Mouse (Mus musculus) retina, adult 2 months (tissue): ENCODE data around the gene Nprl2.
"Not testable (repeated sequence)": the region's sequence is repeated elsewhere in the genome, so short reads cannot be mapped to it uniquely, and the experiment has no call there.

Experiments
- DNase-seq: peaks from one replicate; pipeline ENCODE4 v3.0.0-alpha.2; 2012; ENCODE audit warnings: low read depth, low spot score

Gene Nprl2

DNA sequence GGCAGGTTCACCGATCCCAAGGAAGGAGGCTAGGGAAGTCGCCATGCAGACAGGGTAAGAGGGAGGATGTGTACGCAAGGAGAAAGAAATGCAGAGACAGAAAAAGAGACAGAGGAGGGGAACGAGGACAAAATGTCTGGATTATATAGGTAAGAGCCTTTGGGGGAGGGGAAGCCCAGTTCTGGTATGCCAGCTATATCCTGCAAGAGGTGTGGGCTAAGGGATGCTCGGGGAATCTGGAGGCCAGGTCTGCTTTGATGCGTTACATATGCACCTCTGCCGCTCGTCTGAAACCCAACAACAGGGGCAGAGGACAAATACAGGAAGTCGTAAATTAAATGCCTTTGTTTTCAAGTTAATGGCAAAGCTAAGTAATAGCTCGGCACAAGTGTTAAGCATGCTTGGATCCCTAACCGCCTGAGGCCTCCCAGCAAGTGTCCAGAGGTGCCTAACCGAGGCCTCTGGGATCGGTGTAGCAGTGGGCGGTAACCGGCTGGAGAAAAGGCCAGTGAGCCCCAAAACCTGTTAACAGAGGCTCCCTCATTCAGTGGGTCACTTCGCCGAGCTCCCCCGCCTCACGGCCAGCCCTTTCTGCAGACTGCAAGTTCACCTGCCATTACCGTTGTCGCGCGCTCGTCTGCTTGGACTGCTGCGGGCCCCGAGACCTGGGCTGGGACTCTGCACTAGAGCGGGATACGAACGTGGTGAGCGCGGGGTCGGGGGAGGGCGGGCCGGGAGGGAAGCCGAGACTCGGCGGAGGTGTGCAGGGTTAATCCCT is 11.7 kb downstream of the Nprl2 start:
- no peak for DNase-seq

DNA sequence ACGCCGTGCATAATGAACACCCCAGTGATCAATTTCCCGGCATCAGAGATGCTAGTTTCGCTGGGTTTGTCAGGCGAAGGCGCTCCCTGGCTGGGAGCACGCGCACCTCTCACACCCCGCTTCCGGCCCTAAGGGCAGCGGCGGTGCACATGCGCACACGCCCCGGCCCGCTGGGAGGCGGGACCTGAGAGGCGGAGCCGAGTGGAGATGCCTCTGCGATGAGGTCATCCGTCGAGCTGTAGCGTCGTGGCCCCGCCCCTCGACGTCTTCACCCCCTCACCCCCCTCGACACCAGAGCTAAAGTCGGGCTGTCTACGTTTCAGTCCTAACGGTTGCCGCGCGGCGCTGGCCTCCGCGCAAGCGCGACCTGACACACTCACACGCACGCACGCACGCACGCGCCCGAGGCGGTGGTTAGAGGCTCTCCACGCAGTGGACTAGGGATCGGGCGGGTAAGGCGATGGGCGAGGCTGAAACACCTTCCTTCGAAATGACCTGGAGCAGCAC is 12.3 kb downstream of the Nprl2 start:
- peak; percentile 96 for DNase-seq

DNA sequence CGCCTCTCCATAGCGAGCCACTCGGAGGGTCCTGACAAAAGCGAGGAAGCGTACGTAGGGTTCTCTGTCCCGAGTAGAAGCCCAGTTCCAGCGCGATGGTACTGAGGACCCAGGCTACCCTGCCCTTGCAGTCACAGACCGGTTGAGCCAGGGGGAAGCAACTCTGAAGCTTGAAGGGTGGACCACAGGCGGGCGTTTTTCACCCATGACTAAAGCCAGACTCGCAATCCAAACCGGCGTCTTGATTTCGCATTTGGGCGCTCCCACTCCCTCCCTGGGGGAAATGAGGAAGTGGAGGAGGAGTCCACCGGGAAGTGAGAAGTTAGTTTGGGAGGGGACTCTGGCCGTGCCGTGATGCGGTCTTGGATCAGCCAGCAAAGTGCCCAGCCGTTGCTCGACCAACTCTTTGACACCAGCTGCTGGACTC is 13.0 kb downstream of the Nprl2 start:
- no peak for DNase-seq

DNA sequence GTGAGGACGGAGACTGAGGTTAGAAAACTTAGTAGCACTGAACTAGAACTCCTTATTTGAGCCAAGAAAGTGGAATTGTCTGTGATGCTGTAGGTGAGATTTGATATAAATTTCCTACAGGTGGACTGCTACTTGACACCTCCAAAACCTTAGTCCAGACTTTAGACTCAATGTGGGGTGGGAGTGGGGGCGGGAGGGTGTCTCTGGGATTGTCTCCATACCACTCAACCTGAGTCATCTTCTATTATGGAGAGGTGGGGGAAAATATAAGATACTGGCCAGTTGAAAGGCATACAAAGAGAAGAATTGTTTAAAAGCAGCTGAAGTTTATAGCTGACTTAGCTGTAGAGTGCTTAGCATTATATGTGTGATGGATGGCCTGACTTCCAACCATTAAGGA is 13.7 kb downstream of the Nprl2 start:
- no peak for DNase-seq

DNA sequence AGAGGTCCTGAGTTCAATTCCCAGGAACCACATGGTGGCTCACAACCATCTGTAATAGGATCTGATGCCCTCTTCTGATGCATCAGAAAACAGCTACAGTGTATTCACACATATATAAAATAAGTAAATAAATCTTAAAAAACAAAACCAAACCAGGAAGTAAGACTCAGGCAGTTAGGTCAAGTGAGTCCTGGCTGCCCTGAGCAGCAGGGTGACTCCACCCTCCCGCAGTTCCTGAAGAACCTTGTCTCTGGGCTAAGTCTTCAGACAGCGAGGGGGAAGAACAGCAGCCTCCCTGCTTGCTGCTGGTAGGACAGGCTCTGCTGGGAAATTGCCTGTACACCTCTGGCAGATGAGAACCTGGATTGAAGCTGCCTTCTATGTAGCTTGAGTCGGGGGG is 14.3 kb downstream of the Nprl2 start:
- no peak for DNase-seq

DNA sequence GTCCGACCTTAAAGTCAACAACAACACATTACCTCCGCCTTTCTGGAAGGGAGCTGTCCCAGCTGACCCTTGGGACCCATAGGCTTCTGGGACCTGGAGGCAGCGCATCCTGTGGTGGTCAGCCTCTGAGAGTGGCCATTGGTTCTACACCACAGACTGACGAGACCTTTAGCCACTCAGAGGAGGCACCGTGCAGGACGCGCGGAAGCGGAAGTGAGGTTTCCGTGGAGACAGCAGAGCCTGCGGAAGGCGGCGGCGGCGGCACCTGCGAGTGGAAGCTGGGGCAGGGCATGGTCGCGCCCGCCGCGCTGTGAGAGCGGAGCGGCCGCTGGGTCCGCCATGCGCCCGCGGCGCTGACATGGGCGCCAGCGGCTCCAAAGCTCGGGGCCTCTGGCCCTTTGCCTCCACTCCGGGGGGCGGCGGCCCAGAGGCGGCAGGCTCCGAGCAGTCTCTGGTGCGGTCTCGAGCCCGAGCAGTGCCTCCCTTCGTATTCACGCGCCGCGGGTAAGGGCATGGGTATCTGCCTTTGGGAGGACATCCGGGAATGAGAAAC is 21.1 kb downstream of the Nprl2 start, which contains the start of gene Tusc2:
Gene Tusc2, plus strand, starts transcription at position 227 of the 553 bp plus-strand sequence.
- peak; percentile 89 for DNase-seq

DNA sequence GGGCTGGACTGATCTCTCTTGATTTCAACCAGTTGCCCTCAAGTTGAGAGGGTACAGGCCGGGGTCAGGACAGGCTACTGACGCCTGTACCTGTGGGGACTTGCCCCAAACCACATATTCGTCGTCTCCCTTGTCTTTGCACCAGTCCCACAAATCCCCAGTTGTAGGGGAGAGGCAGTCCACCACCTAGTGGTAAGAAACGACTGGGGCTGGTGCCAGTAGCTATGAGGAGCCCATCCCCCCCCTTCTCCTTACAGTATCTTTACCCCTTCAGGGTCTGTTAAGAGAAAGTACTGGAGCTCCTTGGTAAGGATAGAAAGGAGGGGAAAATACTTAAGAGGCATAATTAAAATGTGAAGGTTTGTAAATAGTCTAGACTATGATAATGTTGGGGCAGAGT is 23.5 kb downstream of the Nprl2 start:
- not testable (repeated sequence) for DNase-seq

DNA sequence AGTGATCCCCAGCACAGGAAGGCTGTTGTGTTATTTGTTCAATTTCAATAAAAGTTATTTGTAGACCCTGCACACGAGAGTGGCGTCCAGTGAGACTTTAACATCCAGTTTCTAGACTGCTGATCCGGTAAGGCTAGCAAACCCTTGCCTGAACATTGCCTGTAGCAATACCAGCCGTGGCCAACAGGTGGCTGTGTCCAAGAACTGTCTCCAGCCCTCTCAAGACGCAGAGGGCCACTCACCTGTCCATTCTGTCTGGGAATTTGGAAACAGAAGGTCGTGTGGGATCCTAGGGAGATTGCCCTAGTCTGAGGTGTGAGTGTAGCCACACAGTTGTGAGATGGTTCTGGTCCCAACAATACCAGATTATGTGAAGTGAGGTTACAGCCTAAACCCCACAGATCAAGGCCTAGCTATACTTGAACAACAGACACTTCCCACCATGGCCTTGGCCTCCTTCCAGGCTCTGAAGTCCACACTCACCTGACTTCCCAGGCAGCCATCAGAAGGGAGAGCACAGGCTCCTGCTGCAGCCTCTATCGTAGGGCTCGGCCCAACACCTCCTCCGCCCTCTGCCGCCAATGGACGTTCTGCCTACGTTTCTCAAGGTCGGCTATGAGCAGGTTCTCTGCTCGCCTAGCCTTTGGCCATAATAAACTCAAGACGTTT is 24.1 kb downstream of the Nprl2 start:
- no peak for DNase-seq

DNA sequence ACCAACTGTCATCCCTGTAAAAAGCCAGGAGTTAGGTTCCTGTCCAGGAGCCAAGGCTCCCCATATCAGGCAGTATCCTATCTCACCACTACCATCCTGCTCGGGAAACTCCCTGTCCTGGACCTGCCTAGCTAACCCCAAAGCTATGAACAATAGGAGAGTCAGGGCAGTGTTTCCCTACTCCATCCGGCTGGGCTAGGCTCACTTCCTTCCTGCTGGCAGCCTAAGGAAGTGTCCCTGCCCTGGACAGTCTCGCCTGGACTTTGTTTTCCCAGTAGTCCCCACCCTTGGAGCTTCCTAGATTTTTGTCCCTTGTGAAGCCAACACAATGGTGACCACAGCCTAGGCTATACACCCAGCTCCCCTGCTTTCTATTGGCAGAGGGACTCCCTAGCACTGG is 24.8 kb downstream of the Nprl2 start:
- no peak for DNase-seq

DNA sequence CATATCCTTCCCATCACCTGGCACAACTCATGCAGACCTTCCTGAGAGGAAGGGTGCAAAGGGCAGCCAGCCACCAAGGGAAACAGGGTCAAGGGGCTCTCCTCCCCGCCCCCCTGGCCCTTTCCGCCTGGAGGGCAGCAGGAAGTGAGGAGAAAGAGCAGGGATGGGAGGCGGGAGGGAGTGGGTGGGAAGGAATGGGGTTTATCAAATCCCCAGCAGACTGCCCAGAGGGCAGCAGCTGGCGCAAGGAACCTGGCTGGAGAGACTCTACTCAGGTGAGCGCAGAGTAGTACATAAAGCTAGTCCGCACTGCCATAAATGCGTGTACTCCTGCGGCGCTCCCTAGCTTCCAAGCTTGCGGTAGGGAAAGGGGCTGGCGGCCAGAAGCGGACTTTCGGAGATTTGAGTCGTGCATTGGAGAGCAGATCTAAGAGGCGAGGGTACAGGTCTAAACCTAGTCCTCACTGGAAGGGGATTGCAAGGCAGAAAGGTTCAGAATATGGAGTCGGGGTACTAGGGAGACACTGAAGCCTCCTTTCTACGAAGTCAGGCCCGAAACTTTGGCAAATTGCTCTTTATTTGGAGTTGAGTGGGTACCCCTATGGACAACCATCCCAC is 25.8 kb downstream of the Nprl2 start, which contains the start of gene Hyal2:
Gene Hyal2, plus strand, starts transcription at position 244 of the 618 bp plus-strand sequence.
- no peak for DNase-seq

DNA sequence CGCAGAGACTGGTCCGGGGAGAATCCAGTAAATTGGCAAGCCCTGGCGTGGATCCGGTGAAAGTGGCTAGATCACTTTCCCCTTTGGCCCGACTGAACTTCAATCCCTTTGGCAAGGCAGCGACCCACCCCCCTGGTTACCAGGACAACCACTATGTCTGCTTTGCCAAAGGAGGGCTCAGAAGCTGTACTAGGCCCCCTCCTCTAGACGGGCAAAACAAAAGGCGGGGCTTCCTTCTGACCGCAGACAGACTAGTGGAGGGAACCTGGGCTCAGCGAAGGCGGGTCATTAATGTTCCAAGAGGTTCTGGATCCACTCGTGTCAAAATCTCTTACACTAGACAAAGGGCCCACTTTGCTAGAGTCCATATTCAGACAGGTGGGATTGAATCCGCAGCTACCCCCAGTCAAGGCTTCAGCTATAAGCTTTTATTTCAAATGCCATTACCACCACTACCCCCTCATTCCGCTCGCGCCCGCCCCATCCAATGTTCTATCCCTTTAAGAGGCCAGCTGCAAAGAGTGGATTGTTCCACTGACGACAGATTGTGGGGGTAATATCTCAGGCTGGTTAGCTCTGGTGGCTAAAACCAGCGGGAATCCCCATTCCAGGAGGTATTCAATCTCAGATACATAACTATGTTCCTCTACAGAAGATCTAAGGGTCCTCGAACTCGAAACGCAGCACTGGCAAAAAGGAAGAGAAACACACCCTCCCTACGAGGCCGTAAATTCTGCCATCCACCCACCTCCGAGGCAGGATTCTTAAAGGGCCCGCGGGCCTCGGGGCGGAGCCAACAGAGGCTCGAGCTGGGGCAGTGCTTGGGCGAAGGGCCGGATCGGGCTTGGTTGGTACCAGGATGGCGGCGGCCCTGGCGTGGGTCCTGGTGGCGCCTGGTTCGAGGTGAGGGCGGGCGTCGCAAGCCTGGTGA is 26.6 kb downstream of the Nprl2 start:
- peak; percentile 63 for DNase-seq

DNA sequence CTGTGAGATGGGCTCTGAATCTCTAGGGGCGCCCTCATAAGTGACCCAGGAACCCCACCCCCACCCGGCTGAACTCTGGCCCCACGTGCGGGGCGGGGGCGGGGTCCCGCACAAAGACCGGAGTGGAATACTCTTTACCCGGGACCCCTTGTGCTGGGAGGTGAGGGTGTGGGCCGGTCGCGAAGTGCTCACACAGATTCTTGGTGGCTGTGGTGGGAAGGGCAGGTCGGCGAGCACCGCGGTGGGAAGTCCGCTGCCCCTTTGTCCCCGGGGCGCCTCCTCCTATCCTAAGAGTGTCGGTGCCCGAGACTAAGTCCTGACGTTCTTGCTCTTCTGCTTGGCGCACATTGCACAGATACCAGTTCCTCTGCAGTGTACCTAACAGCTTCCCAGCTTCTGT is 27.2 kb downstream of the Nprl2 start:
- no peak for DNase-seq

DNA sequence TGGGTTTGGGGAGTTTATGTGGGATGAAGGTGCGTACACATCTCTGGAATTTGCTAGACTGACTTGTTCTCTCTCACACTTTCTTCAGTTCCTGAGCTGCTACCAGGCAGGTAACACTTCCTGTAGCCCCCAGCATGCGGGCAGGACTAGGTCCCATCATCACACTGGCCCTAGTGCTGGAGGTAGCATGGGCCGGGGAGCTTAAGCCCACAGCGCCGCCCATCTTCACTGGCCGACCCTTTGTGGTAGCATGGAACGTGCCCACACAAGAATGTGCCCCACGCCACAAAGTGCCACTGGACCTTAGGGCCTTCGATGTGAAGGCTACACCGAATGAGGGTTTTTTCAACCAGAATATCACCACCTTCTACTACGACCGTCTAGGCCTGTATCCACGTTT is 28.0 kb downstream of the Nprl2 start:
- DNase-seq, result no peak

DNA sequence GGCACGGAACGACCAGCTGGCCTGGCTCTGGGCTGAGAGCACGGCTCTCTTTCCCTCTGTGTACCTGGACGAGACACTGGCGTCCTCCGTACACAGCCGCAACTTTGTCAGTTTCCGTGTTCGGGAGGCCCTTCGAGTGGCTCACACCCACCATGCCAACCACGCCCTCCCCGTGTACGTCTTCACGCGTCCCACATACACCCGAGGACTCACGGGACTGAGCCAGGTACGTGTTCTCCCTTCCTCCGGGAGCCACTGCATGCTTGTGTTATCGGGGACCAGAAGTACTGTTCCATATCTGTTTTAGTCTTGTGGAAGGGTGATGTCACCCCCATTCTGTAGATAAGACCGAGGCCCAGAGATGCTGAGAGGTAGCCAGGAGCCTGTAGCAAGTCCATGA is 28.8 kb downstream of the Nprl2 start:
- DNase-seq, result no peak

DNA sequence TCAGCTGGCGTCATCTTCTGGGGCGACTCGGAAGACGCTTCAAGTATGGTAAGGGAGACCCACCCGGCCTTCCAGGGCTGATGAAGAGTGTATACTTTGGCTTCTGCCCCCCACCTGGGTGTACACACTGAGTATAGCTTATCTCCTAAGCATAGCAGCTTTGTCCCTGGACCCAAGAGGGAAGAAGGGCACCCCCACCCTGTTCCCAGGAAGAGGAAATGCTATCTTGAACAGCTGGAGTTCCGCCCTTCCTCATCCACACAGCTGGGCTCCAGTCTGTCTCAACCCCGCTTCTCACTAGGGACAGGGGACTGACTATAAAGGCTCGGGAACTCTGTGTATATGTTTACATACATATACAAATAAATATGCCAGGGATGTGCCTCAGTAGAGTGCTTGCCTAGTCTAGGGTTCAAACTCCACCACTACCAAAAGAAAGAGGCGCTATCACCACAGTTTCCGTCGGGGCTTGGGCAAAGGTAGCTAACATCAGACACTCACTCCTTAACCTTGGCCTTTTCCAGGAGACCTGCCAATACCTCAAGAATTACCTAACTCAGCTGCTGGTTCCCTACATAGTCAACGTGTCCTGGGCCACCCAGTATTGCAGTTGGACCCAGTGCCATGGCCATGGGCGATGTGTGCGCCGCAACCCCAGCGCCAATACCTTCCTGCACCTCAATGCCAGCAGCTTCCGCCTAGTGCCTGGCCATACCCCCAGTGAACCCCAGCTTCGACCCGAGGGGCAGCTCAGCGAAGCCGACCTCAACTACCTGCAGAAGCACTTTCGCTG is 29.7 kb downstream of the Nprl2 start:
- DNase-seq, result no peak

DNA sequence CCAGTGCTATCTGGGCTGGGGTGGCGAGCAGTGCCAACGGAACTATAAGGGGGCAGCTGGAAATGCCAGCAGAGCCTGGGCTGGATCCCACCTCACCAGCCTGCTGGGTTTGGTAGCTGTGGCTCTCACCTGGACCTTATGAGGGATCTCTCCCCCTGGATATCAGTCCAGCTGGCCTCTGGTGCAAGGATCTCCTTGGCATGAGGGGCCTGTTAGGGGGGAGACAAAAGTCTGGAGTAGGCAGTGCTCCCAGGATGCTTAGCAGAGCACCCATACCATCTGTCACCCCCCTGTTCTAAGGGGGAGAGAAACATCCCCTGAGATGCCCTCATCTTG is 30.3 kb downstream of the Nprl2 start:
- DNase-seq, result no peak

DNA sequence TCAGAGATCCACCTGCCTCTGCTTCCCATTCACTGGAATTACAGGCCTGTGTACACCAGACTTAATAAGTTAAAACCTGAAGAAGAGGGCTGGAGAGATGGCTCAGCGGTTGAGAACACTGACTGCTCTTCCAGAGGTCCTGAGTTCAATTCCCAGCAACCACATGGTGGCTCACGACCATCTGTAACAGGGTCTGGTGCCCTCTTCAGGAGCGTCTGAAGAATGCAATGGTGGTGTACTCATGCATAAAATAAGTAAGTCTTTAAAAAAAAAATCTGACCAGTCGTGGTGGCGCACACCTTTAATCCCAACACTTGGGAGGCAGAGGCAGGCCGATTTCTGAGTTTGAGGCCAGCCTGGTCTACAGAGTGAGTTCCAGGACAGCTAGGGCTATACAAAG is 31.7 kb downstream of the Nprl2 start:
- not testable (repeated sequence) for DNase-seq

DNA sequence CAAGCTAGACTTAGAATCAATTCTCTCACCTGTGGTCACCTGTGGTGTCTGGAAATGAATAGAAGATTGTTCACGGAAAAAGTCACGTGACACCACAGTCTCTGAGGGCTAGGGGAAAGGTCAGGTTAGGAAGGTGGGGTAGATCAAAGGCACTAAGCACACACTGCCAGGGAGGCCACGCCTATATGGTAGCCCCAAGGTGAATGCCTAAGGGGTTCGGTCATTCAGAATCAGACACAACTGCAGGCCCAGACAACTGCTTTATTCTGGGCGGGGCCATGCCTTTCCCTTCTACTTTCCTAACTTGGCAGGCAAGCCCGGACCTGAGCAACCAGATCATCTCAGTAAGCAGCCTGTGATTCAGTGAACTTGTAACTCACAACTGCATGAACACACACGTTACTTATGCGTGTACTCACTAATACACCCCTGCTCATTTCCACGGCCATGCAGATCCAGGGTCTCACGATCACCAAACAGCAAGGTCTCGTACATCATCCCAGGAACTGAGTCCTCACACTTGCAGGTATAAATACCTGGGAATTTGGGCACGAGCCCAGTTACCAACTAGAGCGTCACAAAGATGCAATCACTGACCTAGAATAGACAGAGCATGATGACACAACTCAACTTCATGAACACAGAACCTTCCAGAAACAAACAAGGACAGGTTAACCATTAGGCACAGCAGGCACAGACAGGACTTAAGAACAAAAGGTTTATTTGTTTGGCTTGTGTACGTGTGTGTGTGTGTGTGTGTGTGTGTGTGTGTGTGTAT is 33.7 kb downstream of the Nprl2 start:
- no peak for DNase-seq

DNA sequence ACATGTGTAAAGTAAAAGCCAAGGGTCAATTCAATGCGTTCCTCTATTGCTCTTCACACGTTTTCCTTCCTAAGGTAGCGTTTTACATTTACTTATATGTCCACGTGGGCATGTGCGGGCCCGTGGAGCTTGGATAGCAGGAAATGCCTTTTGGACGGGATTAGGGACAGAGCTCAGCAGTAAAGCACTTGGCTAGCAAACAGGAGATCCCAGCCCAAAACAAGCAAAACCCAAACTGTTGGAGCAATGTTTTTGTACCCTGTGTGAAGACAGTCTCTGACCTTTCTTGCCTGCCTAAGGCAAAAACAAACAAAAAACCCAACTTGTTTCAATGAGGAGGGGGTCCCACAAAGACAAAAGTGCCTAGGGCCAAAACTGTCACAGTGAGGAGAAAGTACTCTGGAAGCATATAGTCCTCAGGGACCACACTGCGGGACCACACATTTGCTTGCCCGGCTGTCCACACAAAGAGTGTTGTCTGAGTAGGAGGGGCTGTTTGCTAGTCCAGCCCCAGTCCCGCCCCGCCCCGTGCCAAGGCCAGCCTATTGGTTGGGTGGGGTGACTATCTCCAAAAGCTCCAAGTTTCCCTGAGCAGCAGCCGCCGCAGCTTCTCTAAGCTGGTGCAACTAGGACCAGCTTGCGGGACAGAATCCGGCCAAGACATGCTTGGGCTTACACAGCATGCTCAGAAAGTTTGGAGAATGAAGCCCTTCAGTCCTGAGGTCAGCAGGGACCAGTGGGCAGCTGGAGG is 34.5 kb downstream of the Nprl2 start, which contains the start of gene Hyal1:
Gene Hyal1, plus strand, starts transcription at position 571 of the 751 bp plus-strand sequence.
- no peak for DNase-seq
